Mouse (Mus musculus) embryonic fibroblast, embryonic 13.5 days (primary cell): ENCODE data around the gene Mon2.

ENCODE experiments used
- CTCF ChIP-seq: IDR thresholded peaks from 2 replicates; pipeline ENCODE4 v1.5.1; 2011; ENCODE audit warnings: mild to moderate bottlenecking, control low read depth, low read length, moderate library complexity, borderline replicate concordance; ENCODE audit not compliant: insufficient read depth
- POLR2A ChIP-seq: IDR thresholded peaks from 2 replicates; pipeline ENCODE4 v1.6.1; 2011; ENCODE audit warnings: low read depth, mild to moderate bottlenecking, control low read depth, low read length, moderate library complexity

- no peak for TF ChIP-seq CTCF
- TF ChIP-seq POLR2A, result no peak
Observed at GRCm38 (mm10) chr10:122989916-122990315, 86.4 kb downstream of the Mon2 start.
